Mouse (Mus musculus) CD8-positive naive resting alpha-beta T cell, adult 2 months (primary cell): ENCODE data around the gene Dnah1.
A peak's percentile ranks its signal among the peaks of the same experiment; 100 is the strongest.

Experiments
- DNase-seq, 2 experiments: peaks; one replicate each; pipeline ENCODE4 v3.0.0; 2022; ENCODE audit warnings: low read depth in 2 of 2, low spot score in 2 of 2

Gene Dnah1

GRCm38 (mm10) chr14:31237101-31237882 lies 86.4 kb downstream of the Dnah1 start:
- DNase-seq, result no peak

GRCm38 (mm10) chr14:31233996-31234591 lies 89.6 kb downstream of the Dnah1 start:
- DNase-seq, result peak; percentile 42 to 72

GRCm38 (mm10) chr14:31233070-31233995 lies 90.4 kb downstream of the Dnah1 start:
- no peak for DNase-seq

- DNase-seq, result no peak
These were observed 91.2 kb downstream of the Dnah1 start for GRCm38 (mm10) chr14:31232404-31233069.

- no peak for DNase-seq
These were observed 93.3 kb downstream of the Dnah1 start for GRCm38 (mm10) chr14:31230442-31230841.

GRCm38 (mm10) chr14:31228234-31228633 lies 95.5 kb downstream of the Dnah1 start:
- DNase-seq, result no peak

- no peak for DNase-seq
These were observed 96.7 kb downstream of the Dnah1 start for GRCm38 (mm10) chr14:31226978-31227377.

- no peak for DNase-seq
These were observed 106.0 kb downstream of the Dnah1 start, which contains the start of gene Sema3g for GRCm38 (mm10) chr14:31217666-31218065. Sema3g (plus strand) TSS chr14:31217860.

- DNase-seq, result no peak
These were observed 106.8 kb downstream of the Dnah1 start, which contains the start of gene Nisch for GRCm38 (mm10) chr14:31216846-31217245. Nisch (minus strand) TSS chr14:31216946.

- peak; percentile 65 to 73 for DNase-seq
These were observed 108.3 kb downstream of the Dnah1 start for GRCm38 (mm10) chr14:31215157-31216002.

GRCm38 (mm10) chr14:31214684-31215083 lies 109.0 kb downstream of the Dnah1 start:
- no peak for DNase-seq

GRCm38 (mm10) chr14:31213868-31214267 lies 109.8 kb downstream of the Dnah1 start:
- DNase-seq, result no peak

- DNase-seq, result no peak
These were observed 111.2 kb downstream of the Dnah1 start for GRCm38 (mm10) chr14:31212499-31212898.

GRCm38 (mm10) chr14:31211854-31212253 lies 111.8 kb downstream of the Dnah1 start:
- DNase-seq, result no peak
